Mouse (Mus musculus) spleen, postnatal 36 days (tissue): ENCODE results near the gene Isx.

Source experiments
- DNase-seq, 2 experiments: peaks; one replicate each; pipeline ENCODE4 v3.0.0; 2022; ENCODE audit warnings: low spot score in 2 of 2, mixed read lengths in 1 of 2

Isx gene

DNA sequence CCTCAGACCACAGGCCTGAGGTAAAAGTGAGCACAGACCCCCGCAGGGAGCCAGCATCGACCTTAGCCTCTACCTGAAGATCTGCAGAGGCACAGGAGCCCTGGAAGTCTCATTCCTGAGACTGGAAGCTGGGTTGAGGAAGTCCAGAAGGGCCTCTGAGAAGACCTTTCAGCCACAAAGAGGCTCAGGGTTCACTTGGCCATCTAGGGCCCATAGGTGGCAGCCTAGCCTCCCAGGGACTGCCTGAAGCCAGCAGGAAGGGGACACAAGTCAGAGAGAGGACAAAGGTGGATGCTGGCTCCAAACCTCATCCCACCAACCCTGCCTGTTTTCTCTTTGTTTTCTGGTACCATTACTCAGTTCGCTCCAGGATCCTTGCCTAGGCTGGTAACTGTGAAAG, at the start of gene Isx:
Gene Isx (plus strand): TSS at position 234 of the 400 bp plus-strand sequence.
- DNase-seq: no peak

DNA sequence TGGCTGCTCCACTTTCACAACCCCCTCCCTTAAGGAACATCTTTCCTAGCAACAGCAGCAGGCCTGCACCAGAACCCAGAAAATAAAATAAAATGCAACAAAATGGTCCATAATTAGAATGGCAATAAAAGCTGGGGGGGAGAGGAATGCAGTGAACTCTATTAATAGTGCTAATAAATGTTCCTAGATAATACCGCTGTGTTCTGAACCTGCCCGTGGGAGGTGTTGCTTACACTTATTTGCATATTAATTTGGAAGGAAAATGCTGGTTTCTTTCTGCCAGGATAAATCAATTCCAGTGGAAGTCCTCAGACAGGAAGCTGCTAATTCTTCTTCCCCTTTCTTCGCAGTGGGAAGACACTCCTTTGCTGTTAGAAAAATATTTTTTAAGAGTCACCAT, 45.3 kb upstream of the Isx start:
- no peak for DNase-seq

DNA sequence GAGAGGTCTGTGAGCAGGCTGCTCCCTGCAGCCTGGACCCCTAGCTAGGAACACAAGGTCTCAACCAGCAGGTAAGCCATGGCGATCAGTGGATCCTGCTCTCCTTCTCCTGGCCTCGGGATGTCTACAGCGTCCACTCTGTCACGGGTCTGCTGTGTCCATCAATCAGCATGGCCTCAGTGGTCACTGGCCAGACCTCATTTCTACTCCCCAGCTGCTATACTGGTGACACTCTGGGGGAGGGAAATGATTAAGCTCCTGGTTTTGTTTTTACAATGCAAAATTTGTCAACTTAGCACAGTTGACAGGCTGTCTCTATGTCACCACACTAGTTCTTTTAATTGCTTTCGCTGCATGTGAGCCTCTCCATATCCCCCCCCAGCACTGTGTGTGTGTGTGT, 41.7 kb upstream of the Isx start:
- DNase-seq: no peak

DNA sequence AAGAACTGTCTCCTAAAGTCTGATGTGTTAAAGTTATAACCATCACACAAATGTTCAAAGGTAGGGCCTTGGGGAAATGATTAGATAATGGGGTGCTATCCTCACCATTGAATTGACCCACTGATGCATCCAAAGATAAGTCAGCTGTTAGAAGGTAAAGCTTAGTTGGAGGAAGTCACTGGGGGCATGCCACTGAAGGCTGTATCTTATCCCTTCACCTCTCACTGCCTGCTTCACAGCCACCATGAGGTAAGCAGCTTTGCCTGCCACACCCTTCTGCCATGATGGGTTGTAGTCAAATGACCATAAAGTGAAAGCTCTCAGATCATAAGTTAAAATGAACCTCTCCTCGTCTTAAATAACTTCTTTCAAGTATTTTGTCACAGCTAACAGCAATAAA, 38.7 kb upstream of the Isx start:
- DNase-seq: no peak

DNA sequence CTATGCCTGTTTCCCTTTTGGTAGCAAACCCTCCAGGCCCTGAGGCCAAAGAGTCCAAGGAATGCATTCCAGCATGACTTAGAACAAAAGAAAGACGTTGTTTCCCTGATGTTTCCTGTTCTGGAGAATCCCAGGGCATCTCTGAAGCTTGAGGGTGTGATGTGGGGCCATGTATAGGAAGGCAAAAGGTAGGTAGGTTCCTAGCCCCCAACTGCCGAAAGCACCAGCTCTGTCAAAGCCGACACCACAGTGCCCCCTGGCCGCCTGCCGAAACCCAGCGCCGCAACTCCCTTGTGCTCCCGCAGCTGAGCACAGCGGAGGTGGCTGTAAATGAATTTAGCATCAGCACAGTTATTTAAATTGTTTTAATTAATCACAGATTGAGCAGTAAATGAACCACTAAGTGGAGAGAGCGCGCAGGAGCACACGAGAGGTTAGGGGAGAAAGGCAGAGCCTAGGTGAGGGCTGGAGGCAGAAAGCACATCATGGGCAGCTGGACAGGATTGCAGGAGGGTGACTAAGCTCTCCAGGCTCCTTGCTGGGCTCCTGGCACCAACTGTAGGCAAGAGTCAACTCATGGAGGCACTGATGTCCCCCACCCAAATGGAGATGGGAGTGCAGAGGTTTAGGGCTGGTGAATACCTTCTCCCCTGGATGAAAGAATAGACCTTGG, 25.5 kb upstream of the Isx start:
- DNase-seq: no peak

DNA sequence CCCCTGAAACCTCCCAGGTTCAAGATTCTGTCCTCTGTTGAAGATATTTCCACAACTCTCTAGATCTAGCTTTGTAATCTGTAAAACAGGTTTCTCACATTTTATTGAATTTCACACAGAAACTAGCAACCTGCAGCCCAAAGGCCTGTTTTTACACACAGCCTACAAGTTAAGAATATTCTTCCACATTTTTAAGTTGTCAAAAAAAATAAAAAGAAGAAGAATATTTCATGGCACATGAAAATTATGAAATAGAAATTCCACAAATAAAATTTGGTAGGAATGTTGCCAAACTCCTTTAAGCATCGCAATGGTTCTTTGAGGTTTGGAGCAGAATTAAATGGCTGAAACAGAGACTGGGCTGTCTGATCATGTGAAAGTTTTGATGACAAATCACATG, 24.3 kb upstream of the Isx start:
- DNase-seq: no peak

DNA sequence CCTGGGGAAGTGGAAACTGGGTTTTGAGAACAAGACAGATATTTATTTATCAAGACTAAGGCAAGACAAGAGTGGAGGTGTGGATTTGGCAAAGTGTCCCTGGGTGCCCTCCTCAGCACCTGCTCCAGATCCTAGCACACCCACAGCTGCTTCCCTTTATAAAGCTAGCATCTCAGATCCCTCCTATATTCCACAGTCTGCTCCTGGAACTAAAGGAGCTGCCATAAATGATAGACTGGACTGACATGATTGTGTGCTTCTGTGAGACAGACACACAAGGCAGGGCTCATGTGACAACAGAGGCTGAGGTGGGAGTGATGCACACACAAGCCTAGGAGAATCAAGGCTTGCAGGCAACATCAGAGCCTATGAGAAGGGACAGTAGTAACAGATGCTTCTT, 22.0 kb upstream of the Isx start:
- DNase-seq: no peak

DNA sequence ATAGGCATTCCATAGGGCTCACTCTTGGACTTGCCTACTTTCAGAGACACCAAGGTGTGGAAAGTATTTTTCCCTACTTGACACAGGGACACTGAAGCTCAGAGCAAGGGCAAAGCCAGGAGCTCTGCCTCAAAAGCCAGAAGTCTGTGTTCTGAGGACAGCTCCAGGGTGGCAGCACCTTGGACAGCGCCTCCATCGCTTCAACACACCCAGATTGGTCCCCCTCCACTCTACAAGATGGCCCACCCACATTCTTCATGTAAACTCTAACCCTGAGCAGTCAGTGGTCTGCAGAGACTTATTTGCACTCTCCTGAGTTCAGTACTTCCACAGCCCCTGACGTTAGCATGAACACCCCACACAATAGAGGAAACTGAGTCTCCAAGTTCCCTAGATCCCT, 21.1 kb upstream of the Isx start:
- no peak for DNase-seq

DNA sequence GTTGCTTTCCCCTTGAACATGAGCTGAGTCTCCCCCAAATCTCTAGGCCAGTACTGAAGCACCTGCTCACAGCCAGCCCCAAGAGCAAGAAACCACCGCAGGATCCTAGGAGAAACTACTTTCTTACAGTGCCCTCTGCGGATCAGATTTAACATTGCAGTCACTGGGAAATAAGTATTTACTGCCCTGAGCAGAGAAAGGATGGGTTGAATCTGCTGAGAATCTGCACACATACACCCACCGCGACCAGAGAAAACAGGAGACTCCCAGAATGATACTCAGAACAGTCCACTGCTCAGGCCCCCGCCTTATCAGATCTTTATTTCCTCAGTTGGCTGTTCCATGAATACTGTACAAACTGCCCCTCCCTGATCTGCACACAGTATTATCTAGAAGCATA, 19.5 kb upstream of the Isx start:
- no peak for DNase-seq

DNA sequence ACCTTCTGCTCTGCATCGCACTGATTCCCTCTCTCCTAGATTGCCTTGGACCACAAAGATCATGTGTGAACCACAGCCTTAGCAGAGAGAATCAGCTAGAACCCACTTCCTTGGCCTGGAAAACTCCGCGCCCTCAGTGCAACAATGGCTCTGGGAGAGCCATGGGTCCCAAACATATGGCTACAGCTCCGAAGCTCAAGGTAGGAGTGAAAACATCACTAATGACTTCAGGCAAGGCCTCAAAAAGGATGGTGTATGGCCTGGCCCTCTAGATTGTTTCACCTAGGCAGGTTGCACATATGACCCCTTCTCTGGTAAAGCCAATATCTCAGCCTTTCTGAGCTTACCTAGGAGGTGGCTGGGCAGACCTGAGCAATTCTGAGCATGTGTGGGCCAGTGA, 18.2 kb upstream of the Isx start:
- DNase-seq: no peak

DNA sequence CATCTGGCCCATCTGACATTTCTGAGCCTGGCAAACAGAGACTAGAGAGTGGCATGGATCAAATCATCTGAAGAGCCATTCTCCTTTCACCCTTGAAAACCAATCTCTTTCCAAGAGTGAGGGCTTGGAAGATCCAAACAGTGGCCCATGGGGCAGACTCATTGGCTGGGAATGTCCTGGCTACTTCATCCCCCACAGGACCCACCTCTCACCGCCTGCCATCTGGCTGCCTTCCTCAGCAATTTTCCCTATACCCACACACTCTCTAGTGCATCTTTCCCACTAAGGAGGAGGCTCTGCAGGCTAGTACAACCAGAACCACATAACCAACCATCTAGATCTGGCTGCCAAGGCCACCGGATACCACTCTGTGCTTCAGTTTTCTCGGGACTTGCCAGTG, 17.6 kb upstream of the Isx start:
- no peak for DNase-seq

DNA sequence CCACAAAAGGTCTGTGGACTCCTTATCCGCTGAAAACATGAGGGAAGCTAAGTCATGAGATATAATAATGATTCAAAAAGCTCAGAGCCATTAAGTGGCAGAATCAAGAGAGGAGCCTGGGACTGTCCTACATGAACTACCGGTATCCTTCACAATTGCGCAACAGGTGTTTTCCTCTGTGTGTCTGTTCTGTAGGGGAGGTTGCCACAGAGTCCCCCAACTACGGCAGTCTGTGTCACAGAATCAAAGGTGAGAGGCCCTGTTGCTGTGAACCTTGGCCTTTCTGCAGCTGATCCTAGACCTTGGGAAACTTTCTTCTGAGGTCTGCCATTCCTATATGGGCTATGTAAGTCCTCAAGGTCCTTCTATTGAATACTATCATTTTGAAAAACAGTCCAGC, 13.7 kb upstream of the Isx start:
- DNase-seq: no peak

DNA sequence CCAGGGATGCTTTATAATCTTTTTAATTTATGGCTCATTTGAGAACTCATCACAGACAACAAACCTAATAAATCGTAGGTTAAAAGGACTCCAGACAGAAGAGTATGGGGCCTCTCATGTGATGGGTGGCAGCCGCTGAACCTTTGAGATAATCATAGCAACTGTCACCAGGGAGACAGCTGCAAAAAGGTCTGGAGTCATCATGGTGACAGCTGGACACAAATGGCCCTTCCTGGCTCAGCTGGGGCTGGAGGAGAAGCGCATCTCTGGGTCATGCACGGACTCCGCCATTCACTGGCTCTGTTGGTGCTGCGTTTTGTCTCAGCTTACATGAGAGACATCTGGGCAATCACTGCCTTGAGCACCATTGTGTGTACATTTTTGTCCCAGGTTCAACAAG, 12.5 kb upstream of the Isx start:
- DNase-seq: no peak

DNA sequence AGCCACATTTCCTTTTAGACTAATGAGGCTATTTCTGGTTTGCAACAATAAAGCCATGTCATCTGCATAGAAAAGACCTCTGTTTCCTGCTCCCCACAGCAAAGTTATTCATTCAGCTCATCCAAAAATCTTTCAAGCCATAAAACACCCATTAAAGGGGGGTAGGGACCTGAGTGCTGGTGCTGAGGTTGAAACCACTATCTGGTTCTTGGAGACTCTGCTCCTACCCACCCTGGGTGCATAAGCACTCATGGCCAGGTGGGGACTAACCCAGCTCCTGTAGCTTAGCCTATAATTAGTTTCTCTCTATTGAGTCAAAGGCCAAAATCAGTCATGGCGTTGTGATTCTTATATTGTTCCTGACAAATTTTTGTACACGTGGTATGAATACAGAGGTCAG, 10.4 kb upstream of the Isx start:
- no peak for DNase-seq

DNA sequence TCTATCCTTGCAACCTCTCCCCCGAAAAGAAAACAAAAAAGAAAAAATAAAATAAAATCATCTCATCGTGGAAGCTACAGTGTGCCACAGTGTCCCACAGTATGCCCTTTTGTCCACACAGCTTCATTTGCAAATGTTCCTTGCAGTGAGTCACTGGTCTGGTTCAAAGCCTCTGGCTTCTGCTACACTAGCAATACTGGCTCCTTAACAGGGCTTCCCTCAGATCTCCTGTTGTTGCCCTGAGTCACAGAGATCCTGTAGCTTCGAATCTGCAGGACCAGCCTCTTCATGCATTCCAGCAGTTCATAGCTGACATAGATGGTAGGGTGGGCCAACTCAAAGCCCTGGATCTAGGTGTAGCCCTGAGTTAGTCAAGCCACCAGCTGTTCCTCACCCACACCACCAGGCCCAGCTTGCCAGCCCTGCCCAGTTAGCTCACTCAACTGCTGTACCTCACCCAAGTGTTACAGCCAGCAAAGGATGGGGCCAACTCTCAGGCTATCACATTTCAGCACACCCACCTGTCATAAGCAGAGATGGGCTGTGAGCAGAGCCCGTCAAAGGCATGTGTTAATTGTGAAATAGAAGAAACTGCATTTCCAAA, 2.5 kb upstream of the Isx start:
- DNase-seq: no peak

DNA sequence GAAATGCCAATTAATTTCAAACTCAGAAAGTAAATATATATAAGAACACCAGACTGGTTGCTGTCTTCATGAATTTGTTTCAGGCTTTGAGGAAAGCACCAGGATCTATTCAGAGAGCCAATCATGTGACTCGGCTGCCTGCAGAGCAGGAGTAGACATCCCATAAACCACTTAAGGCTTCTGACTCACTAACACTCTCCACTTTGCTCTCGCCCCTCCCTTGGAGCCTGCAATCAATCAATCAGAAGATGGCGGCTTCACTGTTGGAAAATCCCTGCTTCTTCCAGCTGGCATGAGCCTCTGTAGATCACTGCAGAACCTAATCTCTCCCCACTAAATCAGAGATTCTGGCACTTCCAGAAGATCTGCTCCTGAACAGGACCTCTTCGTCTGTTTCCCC, 1.3 kb upstream of the Isx start:
- DNase-seq: no peak

DNA sequence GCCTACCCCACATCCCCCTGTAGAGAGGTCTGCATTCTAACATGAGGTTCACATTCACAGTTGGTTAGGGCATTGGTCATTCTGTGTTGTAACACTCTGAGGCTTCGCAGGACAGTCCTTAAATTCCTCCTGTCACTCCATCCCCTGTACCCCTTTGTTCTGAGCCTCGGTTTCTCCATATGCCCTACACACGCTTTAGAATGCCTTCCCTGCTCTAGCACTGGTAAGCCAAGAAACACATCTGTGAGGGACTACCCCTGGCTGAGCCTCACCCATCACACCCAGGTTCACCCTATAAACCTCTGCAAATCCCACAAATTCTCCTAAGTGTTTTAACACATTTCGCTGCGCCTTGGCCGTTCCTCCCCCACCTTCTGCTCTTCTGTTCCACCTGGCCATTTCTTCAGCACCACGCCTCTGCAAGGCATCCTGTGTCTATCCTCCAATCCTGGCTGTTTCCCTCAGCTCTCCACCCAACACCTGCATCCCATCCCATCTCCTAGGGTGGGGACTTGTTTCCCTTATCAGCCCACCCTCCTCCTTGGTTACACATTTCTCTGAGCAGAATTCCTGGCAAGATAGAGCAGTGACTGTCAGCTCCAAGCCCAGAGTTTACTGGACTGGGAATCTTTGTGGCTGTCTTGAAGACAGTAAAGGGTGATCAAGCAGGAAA, 686 bp upstream of the Isx start:
- DNase-seq: no peak

DNA sequence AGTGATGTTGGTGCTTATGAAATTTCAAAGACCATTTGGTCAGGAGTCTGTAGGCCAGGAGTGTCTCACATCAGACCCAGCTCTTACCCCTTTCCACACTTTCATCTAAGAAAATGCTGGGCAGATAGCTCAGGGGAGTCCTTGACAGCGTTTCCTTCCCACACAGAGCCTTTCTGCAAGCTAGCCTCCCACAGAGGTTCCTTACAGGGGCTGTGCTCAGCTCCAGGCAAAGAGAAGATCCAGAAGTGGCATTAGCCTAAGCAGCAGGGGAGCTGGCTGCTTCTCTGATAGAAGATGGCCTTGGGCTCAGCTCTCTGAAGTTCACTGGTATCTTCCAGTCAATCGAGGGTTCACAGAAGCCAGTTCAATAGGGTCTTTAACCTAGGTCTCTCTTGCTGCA, 1.6 kb downstream of the Isx start:
- DNase-seq: no peak

DNA sequence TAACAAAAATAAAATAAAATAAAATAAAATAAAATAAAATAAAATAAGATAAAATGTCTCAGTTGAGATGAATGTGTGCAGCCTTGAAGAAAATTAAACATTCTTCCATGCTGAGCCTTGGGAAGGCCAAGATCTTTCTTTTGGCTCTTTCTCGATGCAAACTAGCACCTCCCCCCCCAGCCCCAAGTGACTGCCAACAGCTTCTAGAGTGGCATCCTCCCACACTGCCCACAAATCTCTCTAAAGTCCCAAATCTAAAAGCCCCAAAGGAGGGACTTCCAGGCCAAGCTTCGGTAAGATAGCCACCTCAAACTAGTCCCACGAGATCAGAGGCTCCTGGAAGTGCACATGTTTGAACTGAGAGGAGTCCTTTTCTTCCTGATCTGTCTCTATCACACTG, 5.7 kb downstream of the Isx start:
- no peak for DNase-seq

DNA sequence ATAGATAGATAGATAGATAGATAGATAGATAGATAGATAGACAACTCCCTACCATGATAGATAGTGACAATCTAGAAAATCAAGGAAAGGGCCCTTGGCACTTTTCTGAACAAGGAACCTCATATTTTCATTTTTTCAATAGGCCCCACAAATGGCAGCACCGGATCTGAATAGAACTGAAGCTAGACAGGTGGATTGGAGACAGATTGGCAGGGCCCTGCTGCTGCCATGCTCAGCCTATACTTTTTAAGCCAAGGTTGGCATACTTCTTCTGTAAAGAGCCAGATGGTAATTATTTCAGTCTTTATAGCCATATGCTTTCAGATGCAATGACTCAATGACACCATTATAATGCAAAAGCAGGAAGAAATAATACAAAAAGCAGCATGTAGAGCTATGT, 15.8 kb downstream of the Isx start:
- no peak for DNase-seq

DNA sequence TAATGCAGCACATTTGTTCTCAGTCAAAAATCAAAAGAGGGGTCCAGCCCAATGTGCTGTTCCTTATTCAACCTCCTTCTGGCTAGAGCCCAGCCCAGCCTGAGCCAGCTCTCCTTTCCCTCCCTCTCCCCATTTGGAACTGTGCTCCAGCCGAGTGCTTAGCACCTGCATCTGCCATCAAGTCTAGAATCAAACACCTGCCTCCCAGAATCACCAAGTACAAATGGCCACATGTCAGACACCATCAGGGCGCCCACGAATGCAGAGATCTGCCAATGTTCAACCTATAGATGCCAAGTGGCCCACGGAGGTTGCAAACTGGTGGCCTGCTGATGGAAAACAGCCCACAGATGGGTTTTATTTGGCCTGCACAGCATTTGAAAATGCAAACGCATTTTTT, 18.1 kb downstream of the Isx start:
- no peak for DNase-seq

DNA sequence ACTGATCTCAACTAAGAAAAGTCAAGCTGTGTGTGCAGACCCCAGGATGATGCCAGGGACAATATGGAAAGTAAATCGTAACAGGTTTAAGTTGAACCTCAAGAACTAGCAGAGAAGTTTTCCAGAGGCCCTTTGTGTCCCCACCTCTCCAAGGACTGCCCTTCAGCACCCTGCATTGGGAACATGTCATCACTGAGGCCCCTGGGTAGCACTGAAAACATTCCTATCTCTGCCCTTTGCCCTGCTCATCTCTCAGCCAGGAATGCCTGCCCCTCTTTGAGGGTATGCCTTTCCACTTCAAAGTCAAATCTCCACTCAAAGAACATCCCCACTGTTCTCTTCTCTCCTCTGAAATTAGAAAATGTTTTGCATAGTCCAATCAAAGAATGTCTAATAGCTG, 23.3 kb downstream of the Isx start:
- DNase-seq: no peak

DNA sequence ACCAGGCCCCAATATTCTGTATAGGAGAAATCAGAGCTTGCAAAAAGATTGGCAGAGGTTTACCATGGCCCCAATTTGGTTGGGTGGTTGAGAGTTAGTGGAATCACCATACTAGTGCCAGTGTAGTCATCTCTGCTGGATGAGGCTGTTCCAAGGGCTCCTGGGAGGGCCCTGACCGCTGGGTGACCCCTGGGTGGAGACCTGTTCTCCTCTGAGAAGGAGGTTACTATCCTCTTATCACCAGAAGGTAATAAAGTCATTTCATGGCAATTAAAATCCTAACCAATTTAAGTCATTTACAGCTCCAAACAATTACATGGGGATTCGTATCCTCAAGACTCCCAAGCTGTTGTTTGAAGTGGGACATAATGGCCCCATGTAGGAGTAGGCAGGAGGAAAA, 24.3 kb downstream of the Isx start:
- no peak for DNase-seq

DNA sequence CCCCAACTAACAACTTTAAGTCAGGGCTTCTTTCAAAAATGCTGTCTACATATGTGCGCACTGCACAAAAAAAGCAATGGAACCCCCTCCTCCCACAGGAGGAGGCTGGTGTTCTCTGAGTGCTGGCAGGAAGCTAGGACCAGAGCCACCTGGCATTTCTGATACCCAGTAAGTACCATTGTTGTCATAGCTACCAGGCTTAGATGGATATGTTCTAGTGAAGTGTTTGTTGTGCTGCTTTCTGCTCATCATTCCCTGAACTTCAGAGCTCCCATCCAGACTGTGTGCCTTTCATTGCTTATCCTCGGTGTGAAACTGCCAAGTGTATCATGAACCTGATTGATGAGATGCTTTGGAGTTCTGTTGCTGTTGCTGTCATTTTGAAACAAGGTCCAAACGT, 26.8 kb downstream of the Isx start:
- DNase-seq: no peak
